Mouse (Mus musculus) stomach, embryonic 16.5 days (tissue): ENCODE results near the gene Art3. TPM values are rescaled to one million over a fixed set of nuclear protein-coding genes. Genes with fewer than 3 reads are reported as not detected.

ENCODE experiments used
- ATAC-seq: fragments of 200-750 bp; cut with Nextera tagmentation; 2 replicates; pipeline ENCODE4 v1.8.0; 2017; ENCODE audit warnings: moderate number of reproducible peaks, moderate TSS enrichment; ENCODE audit not compliant: insufficient read depth, low FRiP score
- H3K27ac ChIP-seq: fragments of 300-500 bp; sonication (generic); 2 replicates; pipeline ENCODE4 v1.5.1; 2014; ENCODE audit warnings: low read length
- H3K27me3 ChIP-seq: fragments of 300-500 bp; sonication (generic); 2 replicates; pipeline ENCODE4 v1.6.1; 2014; ENCODE audit warnings: low read length, control low read depth, mixed read lengths; ENCODE audit not compliant: control insufficient read depth, insufficient read depth
- H3K36me3 ChIP-seq: fragments of 300-500 bp; sonication (generic); 2 replicates; pipeline ENCODE4 v1.6.1; 2014; ENCODE audit warnings: low read length; ENCODE audit not compliant: control insufficient read depth, insufficient read depth
- H3K4me1 ChIP-seq: fragments of 300-500 bp; sonication (generic); 2 replicates; pipeline ENCODE4 v1.6.1; 2014; ENCODE audit warnings: low read length, control low read depth, mixed read lengths; ENCODE audit not compliant: control insufficient read depth, insufficient read depth
- H3K4me2 ChIP-seq: fragments of 300-500 bp; sonication (generic); 2 replicates; pipeline ENCODE4 v1.6.1; 2014; ENCODE audit warnings: low read depth, low read length, mixed read lengths
- H3K4me3 ChIP-seq: fragments of 300-500 bp; sonication (generic); replicated peaks from 2 replicates; pipeline ENCODE4 v1.5.1; 2014; ENCODE audit warnings: mild to moderate bottlenecking, low read length
- H3K9ac ChIP-seq: fragments of 300-500 bp; sonication (generic); 2 replicates; pipeline ENCODE4 v1.6.1; 2014; ENCODE audit warnings: low read length
- H3K9me3 ChIP-seq: fragments of 300-500 bp; sonication (generic); replicated peaks from 2 replicates; pipeline ENCODE4 v1.6.1; 2016; ENCODE audit warnings: low read length, control low read depth; ENCODE audit not compliant: control insufficient read depth
- WGBS: fragments of 180-500 bp; shearing (Covaris S2); extraction: QIAGEN DNeasy Blood & Tissue Kit; methylation state at CpG from one replicate; pipeline ENCODE4 v1.1.7; 2014; 5-methylcytosine and 5-hydroxymethylcytosine counted together
- polyA plus RNA-seq: library from polyadenylated mRNA; unstranded; fragments of >200 nt; fragmentation: Nextera tagmentation; extraction: Ambion mirVana; gene quantifications from 2 replicates; pipeline ENCODE4 v1.2.1, GENCODE M21; 2015

The Art3 gene
- polyA plus RNA-seq, 1 experiment from 2014 or later = 7.3 TPM

DNA sequence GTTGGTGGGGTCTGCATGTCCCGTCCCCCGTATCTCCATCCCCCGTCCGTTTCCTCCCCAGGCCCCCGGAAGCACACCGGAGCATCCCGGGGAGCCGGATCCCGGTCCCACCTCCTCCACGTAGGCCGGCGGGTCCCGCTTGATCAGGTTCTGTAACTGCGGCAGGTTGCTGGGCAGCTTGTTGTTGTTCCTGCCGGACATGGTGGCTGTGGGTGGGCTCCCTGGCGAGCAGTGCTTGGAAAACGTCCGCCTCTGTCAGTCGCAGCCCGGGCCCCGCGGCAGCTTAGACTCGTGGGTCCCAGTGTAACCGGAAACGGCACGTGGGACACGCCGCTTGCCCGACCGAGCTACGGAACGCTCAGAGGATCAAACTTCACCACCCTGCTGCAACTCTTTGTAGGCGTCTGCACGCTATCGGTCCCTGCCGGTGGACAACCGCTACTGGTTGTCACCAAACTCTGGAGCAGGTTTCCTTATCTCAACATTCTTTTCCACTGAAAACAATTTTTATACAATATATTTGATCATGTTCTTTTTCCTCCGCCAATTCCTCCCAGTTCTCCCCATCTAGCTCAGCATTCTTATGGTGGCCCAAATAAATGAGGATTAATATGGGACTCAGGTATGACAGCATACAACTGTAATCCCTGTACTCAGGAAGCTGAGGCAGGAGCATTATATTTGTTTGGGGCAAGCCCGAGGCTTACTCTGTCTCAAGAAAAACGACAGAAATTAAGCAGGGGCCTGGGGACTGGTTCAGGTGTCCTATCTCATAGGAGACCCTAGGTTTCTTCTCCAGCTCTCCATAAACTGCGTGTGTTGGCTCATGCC is 21.7 kb upstream of the Art3 start, which contains the start of gene Sdad1:
Gene Sdad1, minus strand, starts transcription at position 799 of the 831 bp plus-strand sequence.
- peak within 1 kb of the TSS; percentile 78 for H3K4me3 ChIP-seq
- WGBS = 2% methylated on average over 41 of the region's 41 CpGs
- no peaks in the 10 kb centered on the region for H3K36me3 ChIP-seq
- peak; percentile 94 for ATAC-seq
- H3K4me2 ChIP-seq = peak within 1 kb of the TSS; percentile 83
- peak within 1 kb of the TSS; percentile 78 for H3K9ac ChIP-seq
- H3K27me3 ChIP-seq = no peaks in the 10 kb centered on the region
- no peaks in the 10 kb centered on the region for H3K9me3 ChIP-seq
- H3K4me1 ChIP-seq = peaks cover 15% of the 10 kb centered on the region
- H3K27ac ChIP-seq = peak within 1 kb of the TSS; percentile 69

DNA sequence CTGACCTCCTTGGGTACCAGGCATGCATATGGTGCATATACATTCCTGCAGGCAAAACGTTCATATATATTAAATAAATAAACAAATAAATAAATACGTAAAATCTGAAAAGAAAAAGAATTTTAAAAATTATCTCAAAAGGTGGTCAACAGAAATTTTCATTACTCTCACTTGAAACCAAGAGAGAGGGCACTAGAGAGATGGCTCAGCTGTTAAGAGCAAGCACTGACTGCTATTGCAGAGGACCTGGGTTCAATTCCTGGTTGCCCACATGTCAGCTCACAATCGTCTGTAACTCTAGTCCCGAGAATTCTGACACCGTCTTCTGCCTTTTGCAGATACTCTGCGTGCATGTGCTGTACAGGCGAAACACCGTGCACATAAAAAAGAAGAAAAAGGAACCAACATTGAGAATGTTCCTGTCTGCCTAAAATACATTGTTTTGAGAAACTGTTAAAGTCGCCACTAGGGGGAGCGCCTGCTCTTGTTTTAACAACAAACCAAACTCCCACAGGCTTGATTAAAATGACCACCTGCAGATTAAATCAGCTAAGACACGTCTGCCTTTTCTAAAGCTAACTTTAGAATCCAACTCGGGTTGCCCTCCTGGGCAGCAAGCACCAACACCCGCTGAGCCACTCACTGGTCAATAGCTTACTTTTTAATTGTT is 19.4 kb upstream of the Art3 start:
- Histone ChIP-seq H3K9me3 (no peaks in the 10 kb centered on the region), H3K27me3 (no peaks in the 10 kb centered on the region), H3K4me1 (peaks cover 15% of the 10 kb centered on the region), H3K4me2 (no peak overlapping the region), H3K9ac (peak overlapping the region; percentile 39; the same call in 1 of the 2 replicates), H3K27ac (no peak overlapping the region), H3K4me3 (no peak overlapping the region), H3K36me3 (no peaks in the 10 kb centered on the region)
- ATAC-seq = no peak
- 12% methylated on average over 13 of the region's 13 CpGs for WGBS

DNA sequence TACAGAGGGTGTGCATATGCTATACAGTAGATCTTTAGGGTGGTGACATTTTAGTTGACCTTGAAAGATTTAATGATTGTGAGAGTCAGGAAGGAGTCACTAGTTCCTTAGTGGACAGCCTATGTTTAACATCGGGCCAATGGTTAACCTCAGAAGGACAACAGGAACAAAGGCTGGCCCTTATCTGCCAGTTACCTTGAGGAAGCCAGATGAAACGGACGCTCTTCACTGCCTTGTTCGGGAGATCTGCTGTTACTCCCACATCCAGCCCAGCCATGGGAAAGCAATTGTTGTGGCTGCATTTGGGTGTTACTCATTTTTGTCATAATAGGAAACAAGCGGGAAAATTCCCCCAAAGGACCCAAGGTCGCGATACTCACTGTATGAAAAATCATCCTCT is 17.9 kb upstream of the Art3 start:
- Histone ChIP-seq H3K36me3 (no peaks in the 10 kb centered on the region), H3K4me1 (peaks cover 8% of the 10 kb centered on the region), H3K27ac (no peak overlapping the region), H3K9ac (no peak overlapping the region), H3K27me3 (no peaks in the 10 kb centered on the region), H3K4me3 (no peak overlapping the region), H3K9me3 (no peaks in the 10 kb centered on the region), H3K4me2 (no peak overlapping the region)
- ATAC-seq = no peak
- 42% methylated on average over 7 of the region's 7 CpGs for WGBS

- 0 out of 2 replicates have a peak, but pooled peaks cover 1% of the 10 kb centered on the region for H3K4me1 ChIP-seq
- H3K27me3 ChIP-seq = no peaks in the 10 kb centered on the region
- no peak overlapping the region for H3K9ac ChIP-seq
- no peaks in the 10 kb centered on the region for H3K36me3 ChIP-seq
- no peak overlapping the region for H3K27ac ChIP-seq
- no peak overlapping the region for H3K4me2 ChIP-seq
- no peaks in the 10 kb centered on the region for H3K9me3 ChIP-seq
- 73% methylated on average over 7 of the region's 7 CpGs for WGBS
- H3K4me3 ChIP-seq = no peak overlapping the region
- no peak for ATAC-seq
Observed at GRCm38 (mm10) chr5:92318119-92318518, 13.5 kb upstream of the Art3 start.

- Histone ChIP-seq H3K4me2 (no peak overlapping the region), H3K27me3 (no peaks in the 10 kb centered on the region), H3K9ac (no peak overlapping the region), H3K4me3 (no peak overlapping the region), H3K4me1 (0 out of 2 replicates have a peak, but pooled peaks cover 2% of the 10 kb centered on the region), H3K27ac (no peak overlapping the region), H3K36me3 (no peaks in the 10 kb centered on the region), H3K9me3 (no peaks in the 10 kb centered on the region)
- 81% methylated on average over 14 of the region's 14 CpGs for WGBS
- ATAC-seq = no peak
Observed at GRCm38 (mm10) chr5:92318596-92318995, 13.0 kb upstream of the Art3 start.

- no peak overlapping the region for H3K27ac ChIP-seq
- no peak overlapping the region for H3K4me2 ChIP-seq
- WGBS = 40% methylated on average over 8 of the region's 8 CpGs
- no peak overlapping the region for H3K9ac ChIP-seq
- no peak overlapping the region for H3K4me3 ChIP-seq
- no peak for ATAC-seq
- 0 out of 2 replicates have a peak, but pooled peaks cover 2% of the 10 kb centered on the region for H3K4me1 ChIP-seq
- no peaks in the 10 kb centered on the region for H3K9me3 ChIP-seq
- H3K36me3 ChIP-seq = no peaks in the 10 kb centered on the region
- H3K27me3 ChIP-seq = no peaks in the 10 kb centered on the region
Observed at GRCm38 (mm10) chr5:92321631-92322400, 9.8 kb upstream of the Art3 start.

DNA sequence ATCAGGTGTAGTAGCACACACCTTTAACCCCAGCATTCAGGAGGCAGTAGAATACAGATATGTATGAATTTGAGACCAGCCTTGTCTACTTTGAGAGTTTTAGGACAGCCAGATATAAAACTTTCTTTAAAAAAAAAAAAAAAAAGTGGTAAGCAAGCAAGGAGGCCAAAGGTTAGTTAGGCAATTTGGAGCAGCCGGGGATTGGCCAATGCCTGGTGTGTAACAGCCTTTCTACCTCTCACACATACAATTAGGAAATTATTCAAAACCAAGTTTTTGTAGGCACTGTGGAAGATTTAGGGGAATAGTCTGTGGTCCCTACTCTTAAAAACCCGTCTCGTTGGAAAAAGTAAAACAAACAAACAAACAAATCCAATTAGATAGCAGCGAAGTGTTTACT is 9.0 kb upstream of the Art3 start:
- H3K36me3 ChIP-seq = no peaks in the 10 kb centered on the region
- H3K9me3 ChIP-seq = no peaks in the 10 kb centered on the region
- ATAC-seq = no peak
- H3K27ac ChIP-seq = no peak overlapping the region
- H3K27me3 ChIP-seq = no peaks in the 10 kb centered on the region
- no peak overlapping the region for H3K4me3 ChIP-seq
- WGBS = 81% methylated on average over 4 of the region's 4 CpGs
- H3K9ac ChIP-seq = no peak overlapping the region
- no peak overlapping the region for H3K4me2 ChIP-seq
- H3K4me1 ChIP-seq = 0 out of 2 replicates have a peak, but pooled peaks cover 2% of the 10 kb centered on the region

GRCm38 (mm10) chr5:92323264-92323663 is 8.4 kb upstream of the Art3 start:
- WGBS = 59% methylated on average over 5 of the region's 5 CpGs
- Histone ChIP-seq H3K36me3 (no peaks in the 10 kb centered on the region), H3K4me2 (no peak overlapping the region), H3K4me1 (0 out of 2 replicates have a peak, but pooled peaks cover 2% of the 10 kb centered on the region), H3K27me3 (no peaks in the 10 kb centered on the region), H3K4me3 (no peak overlapping the region), H3K9ac (no peak overlapping the region), H3K27ac (no peak overlapping the region; the same call in 1 of the 2 replicates), H3K9me3 (no peaks in the 10 kb centered on the region)
- ATAC-seq = peak; percentile 76; the same call in 1 of the 2 replicates
